ENCODE assay signal across 8 mouse cellular contexts in the genomic region with DNA sequence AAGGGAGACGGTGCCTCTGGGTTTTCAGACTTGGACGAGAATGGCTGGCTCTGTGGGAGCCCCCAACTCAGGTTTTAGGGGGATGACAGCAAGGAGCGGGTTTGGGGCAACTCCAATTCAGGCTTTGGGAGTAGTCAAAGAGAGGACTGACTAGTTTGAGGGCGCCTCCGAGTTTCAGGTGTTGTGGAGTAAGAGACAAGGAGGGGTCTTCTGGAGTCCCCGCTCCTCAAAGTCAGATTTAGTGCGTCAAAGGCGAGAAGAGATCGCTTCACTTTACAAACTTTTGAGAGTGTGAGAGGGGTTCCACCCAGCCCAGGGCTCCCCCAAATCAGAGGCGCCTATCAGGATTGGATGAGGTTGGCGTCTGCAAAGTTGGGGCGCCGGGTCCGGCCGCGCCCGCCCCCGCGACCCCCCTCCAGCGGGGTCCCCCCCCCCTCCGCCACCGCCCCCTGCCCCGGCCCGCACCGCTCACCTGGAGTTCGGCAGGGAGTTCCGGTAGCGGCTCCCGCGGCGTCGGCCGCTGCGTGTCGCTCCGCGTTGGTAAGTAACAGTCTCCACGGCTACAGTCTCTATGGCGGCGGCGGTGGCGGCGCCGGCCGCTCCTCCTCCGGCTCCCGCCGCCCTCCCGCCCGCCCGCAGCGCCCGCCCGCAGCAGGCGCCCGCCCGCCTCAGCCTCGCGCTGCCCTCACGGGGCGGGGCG. TPM values are rescaled to one million over a fixed set of nuclear protein-coding genes. Genes with fewer than 3 reads are reported as not detected.
DNase-seq lines count a peak whose midpoint lies in the region; ATAC-seq lines count a peak whose summit lies in the region.

A gene (minus strand): TSS at position 603 of the 700 bp plus-strand sequence.

- H3K4me2 ChIP-seq in lung, embryonic 16.5 days (ENCODE audit: low read depth, low read length) = peak within 1 kb of the TSS; percentile 85
- H3K4me2 ChIP-seq in hindbrain, embryonic 11.5 days (replicated peaks; ENCODE audit: low read depth, low read length) = peak within 1 kb of the TSS; percentile 75
- peak within 1 kb of the TSS; percentile 84 for H3K4me2 ChIP-seq in midbrain, embryonic 13.5 days (replicated peaks)

- H3K27ac ChIP-seq in lung, embryonic 16.5 days (ENCODE audit: low read length) = no peak within 1 kb of the TSS
- H3K27ac ChIP-seq in hindbrain, embryonic 11.5 days (ENCODE audit: low read depth, low read length) = no peak within 1 kb of the TSS
- peak within 1 kb of the TSS; percentile 30; the same call in 1 of the 2 replicates for H3K27ac ChIP-seq in midbrain, embryonic 13.5 days

- WGBS in lung, embryonic 16.5 days = under 1% methylated on average over 33 of the region's 62 CpGs
- 1% methylated on average over 31 of the region's 62 CpGs for WGBS in hindbrain, embryonic 11.5 days
- under 1% methylated on average over 52 of the region's 62 CpGs for WGBS in midbrain, embryonic 13.5 days

- H3K9ac ChIP-seq in lung, embryonic 16.5 days (ENCODE audit: low read length) = peak within 1 kb of the TSS; percentile 64
- H3K9ac ChIP-seq in hindbrain, embryonic 11.5 days (ENCODE audit: low read depth, low read length) = peak within 1 kb of the TSS; percentile 56
- H3K9ac ChIP-seq in midbrain, embryonic 13.5 days (replicated peaks) = peak within 1 kb of the TSS; percentile 58

- no peaks in the 10 kb centered on the region for H3K9me3 ChIP-seq in lung, embryonic 16.5 days (ENCODE audit: control insufficient read depth, low read length)
- H3K9me3 ChIP-seq in hindbrain, embryonic 11.5 days (ENCODE audit: control insufficient read depth, low read length) = no peaks in the 10 kb centered on the region
- H3K9me3 ChIP-seq in midbrain, embryonic 13.5 days = no peaks in the 10 kb centered on the region

- H3K36me3 ChIP-seq in lung, embryonic 16.5 days (ENCODE audit: control insufficient read depth, insufficient read depth, low read length) = no peaks in the 10 kb centered on the region
- H3K36me3 ChIP-seq in hindbrain, embryonic 11.5 days (ENCODE audit: control insufficient read depth, insufficient read depth, low read length) = no peaks in the 10 kb centered on the region
- no peaks in the 10 kb centered on the region for H3K36me3 ChIP-seq in midbrain, embryonic 13.5 days

- no peak for ATAC-seq in lung, embryonic 16.5 days (ENCODE audit: low read depth)
- ATAC-seq in hindbrain, embryonic 11.5 days (ENCODE audit: low FRiP score) = no peak; the same call in 1 of the 2 replicates
- peak; percentile 89; the same call in 1 of the 2 replicates for ATAC-seq in midbrain, embryonic 13.5 days

- peak within 1 kb of the TSS; percentile 59 for H3K4me3 ChIP-seq in lung, embryonic 16.5 days (ENCODE audit: low read length)
- peak within 1 kb of the TSS; percentile 65 for H3K4me3 ChIP-seq in hindbrain, embryonic 11.5 days (ENCODE audit: low read depth, low read length)
- peak within 1 kb of the TSS; percentile 60 for H3K4me3 ChIP-seq in midbrain, embryonic 13.5 days (replicated peaks)

- no peak for DNase-seq in lung, postnatal 25 days (ENCODE audit: low spot score)
- DNase-seq in cerebellum, adult 9-11 months = peak; percentile 65
- no peak for DNase-seq in hindbrain, embryonic 11.5 days (ENCODE audit: low spot score)
- no peak for DNase-seq in adrenal gland, adult (ENCODE audit: inconsistent age in 2 of 2, low spot score in 1 of 2)
- DNase-seq in layer of hippocampus, postnatal 10 days (ENCODE audit: low spot score in 2 of 2) = no peak
- DNase-seq in ovary, postnatal 36 days (ENCODE audit: low spot score) = no peak

- H3K27me3 ChIP-seq in lung, embryonic 16.5 days (ENCODE audit: control insufficient read depth, insufficient read depth, low read depth, low read length) = peaks cover 3% of the 10 kb centered on the region; the same call in 1 of the 2 replicates
- H3K27me3 ChIP-seq in hindbrain, embryonic 11.5 days (ENCODE audit: control insufficient read depth, insufficient read depth, low read length) = peaks cover 5% of the 10 kb centered on the region; the same call in 1 of the 2 replicates
- H3K27me3 ChIP-seq in midbrain, embryonic 13.5 days = peaks cover 23% of the 10 kb centered on the region

- peaks cover 8% of the 10 kb centered on the region; the same call in 1 of the 2 replicates for H3K4me1 ChIP-seq in lung, embryonic 16.5 days (replicated peaks; ENCODE audit: control insufficient read depth, insufficient read depth, low read length)
- H3K4me1 ChIP-seq in hindbrain, embryonic 11.5 days (replicated peaks; ENCODE audit: control insufficient read depth, insufficient read depth, low read length) = no peaks in the 10 kb centered on the region
- H3K4me1 ChIP-seq in midbrain, embryonic 13.5 days (replicated peaks) = peaks cover 22% of the 10 kb centered on the region

RNA-seq across cellular contexts. Expression of the gene that starts here (rescaled TPM):
- 6.7 and 6.9 TPM in 2 replicates for polyA plus RNA-seq in lung, embryonic 16.5 days (2015; fragmentation: Nextera tagmentation; extraction: Ambion mirVana)
- polyA plus RNA-seq in hindbrain, embryonic 11.5 days (2014; fragmentation: Nextera tagmentation; extraction: Ambion mirVana) = 6.4 and 6.7 TPM in 2 replicates
- polyA plus RNA-seq in midbrain, embryonic 13.5 days (2015; fragmentation: Nextera tagmentation; extraction: Ambion mirVana) = 4.0 and 6.3 TPM in 2 replicates
- total RNA-seq in layer of hippocampus, postnatal 10 days (2021) = 1 to 10 TPM; 4.1 to 4.4 TPM
